Mouse (Mus musculus) forebrain, embryonic 11.5 days (tissue): ENCODE measurements around the gene Egln1. TPM values are rescaled to one million over a fixed set of nuclear protein-coding genes. Genes with fewer than 3 reads are reported as not detected.

Experiments used
- ATAC-seq: fragments of 200-750 bp; cut with Nextera tagmentation; replicated peaks from 2 replicates; pipeline ENCODE4 v1.8.0; 2017; ENCODE audit warnings: moderate TSS enrichment; ENCODE audit not compliant: low FRiP score
- DNase-seq: peaks from one replicate; pipeline ENCODE4 v3.0.0-alpha.2; 2017; ENCODE audit warnings: low spot score
- H3K27ac ChIP-seq: fragments of 300-500 bp; sonication (generic); 2 replicates; pipeline ENCODE4 v1.5.1; 2014; ENCODE audit warnings: low read depth, low read length
- H3K27me3 ChIP-seq: fragments of 300-500 bp; sonication (generic); 2 replicates; pipeline ENCODE4 v1.6.1; 2014; ENCODE audit warnings: mild to moderate bottlenecking, low read length, mixed read lengths; ENCODE audit not compliant: control insufficient read depth, insufficient read depth
- H3K36me3 ChIP-seq: fragments of 300-500 bp; sonication (generic); 2 replicates; pipeline ENCODE4 v1.6.1; 2014; ENCODE audit warnings: mild to moderate bottlenecking, low read length, moderate library complexity, mixed read lengths; ENCODE audit not compliant: control insufficient read depth, insufficient read depth
- H3K4me1 ChIP-seq: fragments of 300-500 bp; sonication (generic); replicated peaks from 2 replicates; pipeline ENCODE4 v1.6.1; 2014; ENCODE audit warnings: low read length, mixed read lengths; ENCODE audit not compliant: control insufficient read depth, insufficient read depth
- H3K4me2 ChIP-seq: fragments of 300-500 bp; sonication (generic); 2 replicates; pipeline ENCODE4 v1.6.1; 2014; ENCODE audit warnings: low read depth, mild to moderate bottlenecking, low read length, moderate library complexity, mixed read lengths; ENCODE audit not compliant: severe bottlenecking
- H3K4me3 ChIP-seq: fragments of 300-500 bp; sonication (generic); 2 replicates; pipeline ENCODE4 v1.5.1; 2014; ENCODE audit warnings: low read depth, low read length
- H3K9ac ChIP-seq: fragments of 300-500 bp; sonication (generic); 2 replicates; pipeline ENCODE4 v1.6.1; 2014; ENCODE audit warnings: low read length
- H3K9me3 ChIP-seq: fragments of 300-500 bp; sonication (generic); 2 replicates; pipeline ENCODE4 v1.6.1; 2016; ENCODE audit warnings: low read length, mixed read lengths; ENCODE audit not compliant: control insufficient read depth
- WGBS: fragments of 180-500 bp; shearing (Covaris S2); extraction: QIAGEN DNeasy Blood & Tissue Kit; methylation state at CpG from one replicate; pipeline ENCODE4 v1.1.7; 2014; 5-methylcytosine and 5-hydroxymethylcytosine counted together
- polyA plus RNA-seq: library from polyadenylated mRNA; unstranded; fragments of >200 nt; fragmentation: Nextera tagmentation; extraction: Ambion mirVana; gene quantifications from 2 replicates; pipeline ENCODE4 v1.2.1, GENCODE M21; 2014

Gene Egln1
- polyA plus RNA-seq, 1 experiment from 2014 or later, result 20.7 TPM

GRCm38 (mm10) chr8:124923971-124924652 is 25.0 kb downstream of the Egln1 start:
- no peak overlapping the region for H3K4me3 ChIP-seq
- H3K4me1 ChIP-seq, result no peaks in the 10 kb centered on the region
- no peak overlapping the region for H3K27ac ChIP-seq
- DNase-seq, result no peak
- no peak overlapping the region for H3K4me2 ChIP-seq
- 90% methylated on average over 15 of the region's 15 CpGs for WGBS
- H3K9ac ChIP-seq, result no peak overlapping the region
- H3K9me3 ChIP-seq, result no peaks in the 10 kb centered on the region
- H3K36me3 ChIP-seq, result no peaks in the 10 kb centered on the region; the same call in 1 of the 2 replicates
- no peaks in the 10 kb centered on the region for H3K27me3 ChIP-seq
- no peak for ATAC-seq

DNA sequence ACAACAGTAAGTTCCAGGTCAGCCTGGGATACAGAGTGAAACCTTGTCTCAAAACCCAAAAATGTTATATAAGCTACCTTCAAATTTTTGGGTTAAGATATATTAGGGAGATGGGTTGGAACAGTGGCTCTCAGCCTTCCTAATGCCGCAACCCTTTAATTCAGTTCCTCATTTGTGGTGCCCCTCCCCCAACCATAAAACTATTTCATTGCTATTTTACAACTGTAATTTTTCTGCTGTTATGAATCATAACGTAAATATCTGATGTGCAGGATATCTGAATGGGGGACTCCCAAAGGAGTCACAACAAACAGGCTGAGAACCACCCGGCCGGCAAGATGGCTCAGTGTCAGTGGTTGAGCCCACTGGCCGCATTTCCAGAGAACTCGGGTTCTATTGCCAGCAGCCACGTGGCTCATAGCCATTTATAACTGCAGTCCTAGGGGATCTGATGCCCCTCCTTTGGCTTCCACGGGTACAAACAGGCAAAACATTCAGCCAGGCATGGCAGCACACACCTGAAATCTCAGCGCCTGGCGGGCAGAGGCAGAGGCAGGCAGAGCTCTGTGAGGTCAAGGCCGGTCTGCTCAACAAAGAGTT is 26.5 kb downstream of the Egln1 start:
- Histone ChIP-seq H3K27me3 (no peaks in the 10 kb centered on the region), H3K9me3 (no peaks in the 10 kb centered on the region), H3K9ac (no peak overlapping the region), H3K4me3 (no peak overlapping the region), H3K36me3 (no peaks in the 10 kb centered on the region; the same call in 1 of the 2 replicates), H3K4me2 (no peak overlapping the region), H3K4me1 (no peaks in the 10 kb centered on the region; the same call in 1 of the 2 replicates), H3K27ac (no peak overlapping the region)
- DNase-seq, result no peak
- WGBS, result 94% methylated on average over 11 of the region's 11 CpGs
- ATAC-seq, result no peak

- no peak overlapping the region for H3K4me3 ChIP-seq
- no peak overlapping the region for H3K9ac ChIP-seq
- no peaks in the 10 kb centered on the region; the same call in 1 of the 2 replicates for H3K36me3 ChIP-seq
- ATAC-seq (no peak), DNase-seq (no peak)
- H3K9me3 ChIP-seq, result no peaks in the 10 kb centered on the region
- WGBS, result 89% methylated on average over 18 of the region's 18 CpGs
- H3K4me1 ChIP-seq, result no peaks in the 10 kb centered on the region; the same call in 1 of the 2 replicates
- no peaks in the 10 kb centered on the region for H3K27me3 ChIP-seq
- no peak overlapping the region for H3K27ac ChIP-seq
- no peak overlapping the region for H3K4me2 ChIP-seq
Observed at GRCm38 (mm10) chr8:124921369-124922279, 27.5 kb downstream of the Egln1 start.

- no peaks in the 10 kb centered on the region; the same call in 1 of the 2 replicates for H3K4me1 ChIP-seq
- no peak overlapping the region for H3K4me3 ChIP-seq
- DNase-seq (no peak), ATAC-seq (no peak)
- no peak overlapping the region for H3K27ac ChIP-seq
- no peak overlapping the region for H3K9ac ChIP-seq
- 81% methylated on average over 18 of the region's 18 CpGs for WGBS
- H3K27me3 ChIP-seq, result no peaks in the 10 kb centered on the region
- no peak overlapping the region for H3K4me2 ChIP-seq
- H3K9me3 ChIP-seq, result no peaks in the 10 kb centered on the region
- H3K36me3 ChIP-seq, result peaks cover 4% of the 10 kb centered on the region
Observed at GRCm38 (mm10) chr8:124917741-124918484, 31.2 kb downstream of the Egln1 start.

GRCm38 (mm10) chr8:124914061-124914460 is 35.1 kb downstream of the Egln1 start:
- no peak overlapping the region for H3K27ac ChIP-seq

GRCm38 (mm10) chr8:124911938-124912872 is 36.9 kb downstream of the Egln1 start:
- H3K27me3 ChIP-seq, result no peaks in the 10 kb centered on the region
- H3K4me2 ChIP-seq, result no peak overlapping the region
- ATAC-seq (no peak), DNase-seq (no peak)
- no peak overlapping the region for H3K27ac ChIP-seq
- H3K4me1 ChIP-seq, result no peaks in the 10 kb centered on the region
- 82% methylated on average over 17 of the region's 17 CpGs for WGBS
- H3K9ac ChIP-seq, result no peak overlapping the region
- peaks cover 6% of the 10 kb centered on the region for H3K36me3 ChIP-seq
- no peak overlapping the region for H3K4me3 ChIP-seq
- H3K9me3 ChIP-seq, result no peaks in the 10 kb centered on the region

More at GRCm38 (mm10) chr8:124914061-124914460, 35.1 kb downstream of the Egln1 start:
- H3K27me3 ChIP-seq, result no peaks in the 10 kb centered on the region
- no peak overlapping the region for H3K9ac ChIP-seq
- no peak overlapping the region for H3K4me3 ChIP-seq
- H3K4me2 ChIP-seq, result no peak overlapping the region
- DNase-seq, result no peak
- H3K9me3 ChIP-seq, result no peaks in the 10 kb centered on the region
- ATAC-seq, result no peak
- peaks cover 6% of the 10 kb centered on the region for H3K36me3 ChIP-seq
- 97% methylated on average over 5 of the region's 5 CpGs for WGBS
- H3K4me1 ChIP-seq, result no peaks in the 10 kb centered on the region; the same call in 1 of the 2 replicates

DNA sequence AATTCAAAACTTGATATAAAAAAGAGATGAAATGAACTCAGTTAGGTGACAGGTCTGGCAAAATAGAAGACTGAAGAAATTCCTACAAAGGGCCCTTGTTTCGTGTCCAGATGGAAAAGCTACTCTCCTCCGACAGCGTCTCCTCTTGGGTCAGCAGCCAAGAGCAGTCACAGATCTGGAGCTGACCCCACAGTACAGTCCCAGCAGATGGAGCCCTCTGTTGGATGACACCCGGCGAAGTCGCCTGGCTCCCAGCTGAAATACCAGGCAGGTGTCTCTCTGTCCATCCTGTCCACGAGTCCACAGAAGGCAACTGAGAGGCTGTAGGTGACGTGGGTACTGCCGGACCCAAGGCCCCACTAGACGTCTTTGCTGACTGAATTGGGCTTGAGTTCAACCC is 38.8 kb downstream of the Egln1 start:
- peaks cover 6% of the 10 kb centered on the region for H3K36me3 ChIP-seq
- H3K9me3 ChIP-seq, result no peaks in the 10 kb centered on the region
- no peak for ATAC-seq
- H3K4me3 ChIP-seq, result no peak overlapping the region
- no peak for DNase-seq
- no peak overlapping the region for H3K27ac ChIP-seq
- 90% methylated on average over 10 of the region's 10 CpGs for WGBS
- no peaks in the 10 kb centered on the region for H3K27me3 ChIP-seq
- H3K4me2 ChIP-seq, result no peak overlapping the region
- no peaks in the 10 kb centered on the region for H3K4me1 ChIP-seq
- no peak overlapping the region for H3K9ac ChIP-seq
